Mouse (Mus musculus): ENCODE results near the gene Ipo4. TPM values are rescaled to one million over a fixed set of nuclear protein-coding genes. Genes with fewer than 3 reads are reported as not detected.

The Ipo4 gene
- polyA plus RNA-seq, 1 experiment from 2014 or later: 24.6 TPM

GRCm38 (mm10) chr14:55616844-55617243 is 18.9 kb downstream of the Ipo4 start:
- no peaks in the 10 kb centered on the region for H3K36me3 ChIP-seq (ENCODE audit: control insufficient read depth, insufficient read depth)
- 50% methylated on average over 2 of the region's 2 CpGs for WGBS (ENCODE audit: insufficient replicate concordance)
- no peaks in the 10 kb centered on the region for H3K27me3 ChIP-seq (ENCODE audit: control insufficient read depth, insufficient read depth, low read depth, low read length)
- H3K27ac ChIP-seq (ENCODE audit: low read length): peak overlapping the region; percentile 60
- H3K4me3 ChIP-seq (ENCODE audit: low read depth, low read length): no peak overlapping the region
- H3K4me2 ChIP-seq (ENCODE audit: low read depth, low read length): no peak overlapping the region
- no peak for ATAC-seq (ENCODE audit: low read depth)
- no peak overlapping the region for H3K9ac ChIP-seq (ENCODE audit: low read depth, low read length)
- H3K4me1 ChIP-seq (ENCODE audit: control insufficient read depth, low read depth, low read length): peaks cover 34% of the 10 kb centered on the region
- no peaks in the 10 kb centered on the region for H3K9me3 ChIP-seq (replicated peaks; ENCODE audit: control insufficient read depth, low read length)

GRCm38 (mm10) chr14:55615876-55616275 is 19.9 kb downstream of the Ipo4 start:
- Histone ChIP-seq H3K27me3 (ENCODE audit: control insufficient read depth, insufficient read depth, low read depth, low read length) (no peaks in the 10 kb centered on the region), H3K9me3 (replicated peaks; ENCODE audit: control insufficient read depth, low read length) (no peaks in the 10 kb centered on the region), H3K9ac (ENCODE audit: low read depth, low read length) (no peak overlapping the region), H3K36me3 (ENCODE audit: control insufficient read depth, insufficient read depth) (no peaks in the 10 kb centered on the region), H3K4me2 (ENCODE audit: low read depth, low read length) (no peak overlapping the region), H3K27ac (ENCODE audit: low read length) (peak overlapping the region; percentile 48; the same call in 1 of the 2 replicates), H3K4me3 (ENCODE audit: low read depth, low read length) (no peak overlapping the region), H3K4me1 (ENCODE audit: control insufficient read depth, low read depth, low read length) (peaks cover 34% of the 10 kb centered on the region)
- no peak for ATAC-seq (ENCODE audit: low read depth)
- WGBS (ENCODE audit: insufficient replicate concordance): 61% methylated on average over 2 of the region's 2 CpGs

- WGBS (ENCODE audit: insufficient replicate concordance): 26% methylated on average over 7 of the region's 7 CpGs
- Histone ChIP-seq H3K9me3 (replicated peaks; ENCODE audit: control insufficient read depth, low read length) (no peaks in the 10 kb centered on the region), H3K27ac (ENCODE audit: low read length) (peak overlapping the region; percentile 83), H3K4me2 (ENCODE audit: low read depth, low read length) (no peak overlapping the region), H3K4me1 (ENCODE audit: control insufficient read depth, low read depth, low read length) (peaks cover 34% of the 10 kb centered on the region), H3K27me3 (ENCODE audit: control insufficient read depth, insufficient read depth, low read depth, low read length) (no peaks in the 10 kb centered on the region), H3K36me3 (ENCODE audit: control insufficient read depth, insufficient read depth) (peaks cover 5% of the 10 kb centered on the region; the same call in 1 of the 2 replicates), H3K4me3 (ENCODE audit: low read depth, low read length) (no peak overlapping the region), H3K9ac (ENCODE audit: low read depth, low read length) (0 out of 2 replicates have a peak overlapping the region, but pooled peaks have one; percentile 25)
- peak; percentile 78 for ATAC-seq (ENCODE audit: low read depth)
Observed at GRCm38 (mm10) chr14:55614565-55615178, 21.1 kb downstream of the Ipo4 start.

- no peaks in the 10 kb centered on the region for H3K27me3 ChIP-seq (ENCODE audit: control insufficient read depth, insufficient read depth, low read depth, low read length)
- no peak overlapping the region for H3K9ac ChIP-seq (ENCODE audit: low read depth, low read length)
- ATAC-seq (ENCODE audit: low read depth): no peak
- H3K4me2 ChIP-seq (ENCODE audit: low read depth, low read length): no peak overlapping the region
- 63% methylated on average over 6 of the region's 6 CpGs for WGBS (ENCODE audit: insufficient replicate concordance)
- H3K27ac ChIP-seq (ENCODE audit: low read length): peak overlapping the region; percentile 40
- no peaks in the 10 kb centered on the region for H3K9me3 ChIP-seq (replicated peaks; ENCODE audit: control insufficient read depth, low read length)
- H3K36me3 ChIP-seq (ENCODE audit: control insufficient read depth, insufficient read depth): peaks cover 18% of the 10 kb centered on the region
- peaks cover 28% of the 10 kb centered on the region for H3K4me1 ChIP-seq (ENCODE audit: control insufficient read depth, low read depth, low read length)
- H3K4me3 ChIP-seq (ENCODE audit: low read depth, low read length): no peak overlapping the region
Observed at GRCm38 (mm10) chr14:55613346-55613745, 22.4 kb downstream of the Ipo4 start.

- no peak overlapping the region for H3K4me2 ChIP-seq (ENCODE audit: low read depth, low read length)
- 94% methylated on average over 6 of the region's 6 CpGs for WGBS (ENCODE audit: insufficient replicate concordance)
- ATAC-seq (ENCODE audit: low read depth): no peak
- no peak overlapping the region for H3K4me3 ChIP-seq (ENCODE audit: low read depth, low read length)
- H3K9me3 ChIP-seq (replicated peaks; ENCODE audit: control insufficient read depth, low read length): no peaks in the 10 kb centered on the region
- no peak overlapping the region for H3K9ac ChIP-seq (ENCODE audit: low read depth, low read length)
- peaks cover 26% of the 10 kb centered on the region for H3K4me1 ChIP-seq (ENCODE audit: control insufficient read depth, low read depth, low read length)
- no peaks in the 10 kb centered on the region for H3K27me3 ChIP-seq (ENCODE audit: control insufficient read depth, insufficient read depth, low read depth, low read length)
- no peak overlapping the region for H3K27ac ChIP-seq (ENCODE audit: low read length)
- H3K36me3 ChIP-seq (ENCODE audit: control insufficient read depth, insufficient read depth): peaks cover 43% of the 10 kb centered on the region
Observed at GRCm38 (mm10) chr14:55608339-55608738, 27.4 kb downstream of the Ipo4 start.

GRCm38 (mm10) chr14:55605743-55606459 is 29.9 kb downstream of the Ipo4 start:
- H3K4me1 ChIP-seq (ENCODE audit: control insufficient read depth, low read depth, low read length): peaks cover 29% of the 10 kb centered on the region

GRCm38 (mm10) chr14:55604823-55605222 is 30.9 kb downstream of the Ipo4 start:
- peak overlapping the region; percentile 97 for H3K27ac ChIP-seq (ENCODE audit: low read length)
- peak overlapping the region; percentile 85 for H3K9ac ChIP-seq (ENCODE audit: low read depth, low read length)
- WGBS (ENCODE audit: insufficient replicate concordance): 88% methylated on average over 11 of the region's 11 CpGs
- peaks cover 29% of the 10 kb centered on the region for H3K4me1 ChIP-seq (ENCODE audit: control insufficient read depth, low read depth, low read length)
- ATAC-seq (ENCODE audit: low read depth): no peak
- no peaks in the 10 kb centered on the region for H3K27me3 ChIP-seq (ENCODE audit: control insufficient read depth, insufficient read depth, low read depth, low read length)
- peak overlapping the region; percentile 87 for H3K4me2 ChIP-seq (ENCODE audit: low read depth, low read length)
- H3K36me3 ChIP-seq (ENCODE audit: control insufficient read depth, insufficient read depth): peaks cover 59% of the 10 kb centered on the region
- peak overlapping the region; percentile 77 for H3K4me3 ChIP-seq (ENCODE audit: low read depth, low read length)
- no peaks in the 10 kb centered on the region for H3K9me3 ChIP-seq (replicated peaks; ENCODE audit: control insufficient read depth, low read length)

More at GRCm38 (mm10) chr14:55605743-55606459, 29.9 kb downstream of the Ipo4 start:
- H3K4me3 ChIP-seq (ENCODE audit: low read depth, low read length): peak overlapping the region; percentile 77
- no peaks in the 10 kb centered on the region for H3K9me3 ChIP-seq (replicated peaks; ENCODE audit: control insufficient read depth, low read length)
- peak overlapping the region; percentile 51 for H3K27ac ChIP-seq (ENCODE audit: low read length)
- 70% methylated on average over 16 of the region's 16 CpGs for WGBS (ENCODE audit: insufficient replicate concordance)
- peak overlapping the region; percentile 87 for H3K4me2 ChIP-seq (ENCODE audit: low read depth, low read length)
- no peak for ATAC-seq (ENCODE audit: low read depth)
- no peaks in the 10 kb centered on the region for H3K27me3 ChIP-seq (ENCODE audit: control insufficient read depth, insufficient read depth, low read depth, low read length)
- peaks cover 54% of the 10 kb centered on the region for H3K36me3 ChIP-seq (ENCODE audit: control insufficient read depth, insufficient read depth)
- H3K9ac ChIP-seq (ENCODE audit: low read depth, low read length): peak overlapping the region; percentile 42

- ATAC-seq (ENCODE audit: low read depth): peak; percentile 97
- H3K4me2 ChIP-seq (ENCODE audit: low read depth, low read length): peak overlapping the region; percentile 87
- no peaks in the 10 kb centered on the region for H3K9me3 ChIP-seq (replicated peaks; ENCODE audit: control insufficient read depth, low read length)
- peak overlapping the region; percentile 77 for H3K4me3 ChIP-seq (ENCODE audit: low read depth, low read length)
- peak overlapping the region; percentile 85 for H3K9ac ChIP-seq (ENCODE audit: low read depth, low read length)
- H3K36me3 ChIP-seq (ENCODE audit: control insufficient read depth, insufficient read depth): peaks cover 58% of the 10 kb centered on the region
- peak overlapping the region; percentile 97 for H3K27ac ChIP-seq (ENCODE audit: low read length)
- 9% methylated on average over 19 of the region's 19 CpGs for WGBS (ENCODE audit: insufficient replicate concordance)
- peaks cover 29% of the 10 kb centered on the region for H3K4me1 ChIP-seq (ENCODE audit: control insufficient read depth, low read depth, low read length)
- no peaks in the 10 kb centered on the region for H3K27me3 ChIP-seq (ENCODE audit: control insufficient read depth, insufficient read depth, low read depth, low read length)
Observed at GRCm38 (mm10) chr14:55603633-55604576, 31.9 kb downstream of the Ipo4 start.
